Mouse (Mus musculus) cortical plate, adult 2 months (tissue): ENCODE results near the gene Bfsp1.

Experiments
- CTCF ChIP-seq: fragments of 200-500 bp; IDR thresholded peaks from 2 replicates; pipeline ENCODE4 v1.5.1; 2011; ENCODE audit warnings: mild to moderate bottlenecking, control low read depth, low read length; ENCODE audit not compliant: insufficient read depth; ENCODE audit errors: extremely low read depth
- POLR2A ChIP-seq: fragments of 200-500 bp; IDR thresholded peaks from 2 replicates; pipeline ENCODE4 v1.6.1; 2011; ENCODE audit warnings: mild to moderate bottlenecking, low read length, control low read depth; ENCODE audit not compliant: insufficient read depth; ENCODE audit errors: extremely low read depth

DNA sequence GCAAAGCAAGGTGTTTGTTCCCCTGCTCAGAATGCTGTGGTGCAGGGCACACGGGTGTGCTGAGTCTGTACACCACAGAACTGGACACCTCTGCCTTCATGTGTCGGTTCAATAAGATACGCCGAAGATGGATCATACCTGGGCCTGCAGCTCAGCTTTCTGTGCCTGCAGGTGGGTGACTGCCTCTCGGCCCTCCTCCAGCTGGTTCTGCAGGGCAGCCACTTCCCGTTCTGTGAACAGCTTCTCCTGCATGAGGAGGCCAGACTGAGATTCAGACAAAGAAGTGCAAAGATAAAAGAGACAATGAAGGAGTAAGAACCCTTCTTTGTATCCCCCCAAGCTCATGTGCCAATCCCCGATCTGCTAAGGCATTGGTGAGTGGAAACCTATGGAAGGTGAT, 21.4 kb downstream of the Bfsp1 start:
- TF ChIP-seq CTCF (no peak), POLR2A (no peak)
